Mouse (Mus musculus): ENCODE results near the gene Gm13285. TPM values are rescaled to one million over a fixed set of nuclear protein-coding genes. Genes with fewer than 3 reads are reported as not detected.

Gene Gm13285
- polyA plus RNA-seq, 1 experiment = not detected

DNA sequence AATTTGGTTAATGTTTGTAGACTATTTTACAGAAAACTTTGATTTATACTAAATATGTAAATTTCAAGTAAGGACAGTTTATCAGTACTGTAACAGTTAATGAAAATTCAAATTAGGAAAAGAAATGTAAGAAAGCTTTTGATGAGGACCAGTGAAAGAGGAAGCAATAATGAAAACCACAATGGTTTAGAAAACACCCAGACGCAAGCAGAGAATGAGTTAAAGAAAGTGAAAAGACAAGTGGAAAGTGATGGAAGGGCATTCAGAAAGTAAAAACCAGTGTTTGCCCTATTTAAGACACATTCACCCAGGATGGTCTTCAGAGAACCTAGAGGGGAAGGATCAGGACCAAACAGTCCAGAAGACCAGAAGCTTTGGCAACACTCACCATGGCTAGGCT, 50.2 kb downstream of the Gm13285 start, which contains the start of gene Ifna1:
Ifna1 (plus strand) TSS at position 390 of the 400 bp plus-strand sequence.
- no peak within 1 kb of the TSS for H3K27ac ChIP-seq (ENCODE audit: insufficient read depth, low read length)
- no peak for TF ChIP-seq POLR2A (IDR thresholded peaks at IDR 0.05; ENCODE audit: extremely low read depth, insufficient read depth, low read length)
- TF ChIP-seq CTCF (IDR thresholded peaks at IDR 0.05; ENCODE audit: extremely low read depth, insufficient read depth, low read length) = no peak
- no peak within 1 kb of the TSS for H3K4me3 ChIP-seq (ENCODE audit: insufficient read depth, low read length)
- H3K4me1 ChIP-seq (ENCODE audit: control insufficient read depth, insufficient read depth, low read length) = no peaks in the 10 kb centered on the region

Other genes with a start within 250 kb of the Gm13285 start
- not detected in 2 replicates for gene Ifna15, start 241.4 kb upstream of the Gm13285 start, polyA plus RNA-seq (2012; rRNA removed)
- gene Ifna14, start 227.9 kb upstream of the Gm13285 start, polyA plus RNA-seq (2012; rRNA removed) = not detected in 2 replicates
- not detected in 2 replicates for gene Ifna9, start 207.3 kb upstream of the Gm13285 start, polyA plus RNA-seq (2012; rRNA removed)
- gene Ifna12, start 196.3 kb upstream of the Gm13285 start, polyA plus RNA-seq (2012; rRNA removed) = not detected in 2 replicates
- gene C87499, start 165.3 kb upstream of the Gm13285 start, polyA plus RNA-seq (2012; rRNA removed) = not detected in 2 replicates
- not detected in 2 replicates for gene Ifna13, start 155.2 kb upstream of the Gm13285 start, polyA plus RNA-seq (2012; rRNA removed)
- gene Ifna16, start 122.7 kb upstream of the Gm13285 start, polyA plus RNA-seq (2012; rRNA removed) = not detected in 2 replicates
- not detected in 2 replicates for gene Ifna2, start 115.8 kb upstream of the Gm13285 start, polyA plus RNA-seq (2012; rRNA removed)
- not detected in 2 replicates for gene Ifnab, start 108.3 kb upstream of the Gm13285 start, polyA plus RNA-seq (2012; rRNA removed)
- gene Gm26566, start 77.9 kb upstream of the Gm13285 start, polyA plus RNA-seq (2012; rRNA removed) = 0.61 and 1.2 TPM in 2 replicates
- gene Klhl9, start 77.2 kb upstream of the Gm13285 start, polyA plus RNA-seq (2012; rRNA removed) = 38.5 and 40.5 TPM in 2 replicates
- gene Gm13271, start 44.8 kb upstream of the Gm13285 start, polyA plus RNA-seq (2012; rRNA removed) = not detected in 2 replicates
- not detected in 2 replicates for gene Gm13283, start 39.5 kb upstream of the Gm13285 start, polyA plus RNA-seq (2012; rRNA removed)
- not detected in 2 replicates for gene Gm13290, start 25.8 kb upstream of the Gm13285 start, polyA plus RNA-seq (2012; rRNA removed)
- gene Gm13289, start 22.7 kb upstream of the Gm13285 start, polyA plus RNA-seq (2012; rRNA removed) = not detected in 2 replicates
- gene Gm13272, start 19.8 kb upstream of the Gm13285 start, polyA plus RNA-seq (2012; rRNA removed) = not detected in 2 replicates
- gene Ifnz, start 17.5 kb upstream of the Gm13285 start, polyA plus RNA-seq (2012; rRNA removed) = not detected in 2 replicates
- not detected in 2 replicates for gene Gm13276, start 14.0 kb upstream of the Gm13285 start, polyA plus RNA-seq (2012; rRNA removed)
- gene Gm13277, start 11.0 kb upstream of the Gm13285 start, polyA plus RNA-seq (2012; rRNA removed) = not detected in 2 replicates
- gene Gm13278, start 8.1 kb upstream of the Gm13285 start, polyA plus RNA-seq (2012; rRNA removed) = not detected in 2 replicates
- gene Gm13275, start 5.2 kb upstream of the Gm13285 start, polyA plus RNA-seq (2012; rRNA removed) = not detected in 2 replicates
- gene Gm13279, start 2.3 kb upstream of the Gm13285 start, polyA plus RNA-seq (2012; rRNA removed) = not detected in 2 replicates
- not detected in 2 replicates for gene Gm13287, start 3.6 kb downstream of the Gm13285 start, polyA plus RNA-seq (2012; rRNA removed)
- gene Gm13288, start 5.9 kb downstream of the Gm13285 start, polyA plus RNA-seq (2012; rRNA removed) = not detected in 2 replicates
- not detected in 2 replicates for gene Ifna7, start 16.6 kb downstream of the Gm13285 start, polyA plus RNA-seq (2012; rRNA removed)
- gene Ifna11, start 20.3 kb downstream of the Gm13285 start, polyA plus RNA-seq (2012; rRNA removed) = not detected in 2 replicates
- not detected in 2 replicates for gene Ifna6, start 27.8 kb downstream of the Gm13285 start, polyA plus RNA-seq (2012; rRNA removed)
- gene Ifna5, start 35.9 kb downstream of the Gm13285 start, polyA plus RNA-seq (2012; rRNA removed) = not detected in 2 replicates
- gene Ifna4, start 42.2 kb downstream of the Gm13285 start, polyA plus RNA-seq (2012; rRNA removed) = not detected in 2 replicates
- not detected in 2 replicates for gene Ifna1, start 50.4 kb downstream of the Gm13285 start, polyA plus RNA-seq (2012; rRNA removed)
- gene Ifne, start 80.5 kb downstream of the Gm13285 start, polyA plus RNA-seq (2012; rRNA removed) = not detected in 2 replicates

All from cortical plate, adult 2 months (tissue).